Mouse (Mus musculus) limb, embryonic 11.5 days (tissue): ENCODE measurements at regions not wholly inside any gene's neighbourhood (a gene's known extent, or its start where the extent isn't known, plus 50 kb on each side); places are given as distances from the start of the nearest gene placed in this dataset.

Experiments used
- ATAC-seq: fragments of 200-750 bp; cut with Nextera tagmentation; 2 replicates; pipeline ENCODE4 v1.8.0; 2017; ENCODE audit warnings: low read depth; ENCODE audit not compliant: insufficient number of reproducible peaks, low FRiP score, low TSS enrichment
- DNase-seq: peaks from one replicate; pipeline ENCODE4 v3.0.0-alpha.2; 2015; ENCODE audit warnings: low spot score
- H3K27ac ChIP-seq: fragments of 300-500 bp; sonication (generic); replicated peaks from 2 replicates; pipeline ENCODE4 v1.5.1; 2014; ENCODE audit warnings: low read depth, mild to moderate bottlenecking, low read length
- H3K27me3 ChIP-seq: fragments of 300-500 bp; sonication (generic); 2 replicates; pipeline ENCODE4 v1.6.1; 2014; ENCODE audit warnings: mild to moderate bottlenecking, low read length, mixed read lengths; ENCODE audit not compliant: control insufficient read depth, insufficient read depth
- H3K36me3 ChIP-seq: fragments of 300-500 bp; sonication (generic); 2 replicates; pipeline ENCODE4 v1.6.1; 2014; ENCODE audit warnings: mild to moderate bottlenecking, low read length, moderate library complexity, mixed read lengths; ENCODE audit not compliant: control insufficient read depth, insufficient read depth
- H3K4me1 ChIP-seq: fragments of 300-500 bp; sonication (generic); 2 replicates; pipeline ENCODE4 v1.6.1; 2014; ENCODE audit warnings: low read length, mixed read lengths; ENCODE audit not compliant: control insufficient read depth, insufficient read depth
- H3K4me2 ChIP-seq: fragments of 300-500 bp; sonication (generic); 2 replicates; pipeline ENCODE4 v1.6.1; 2014; ENCODE audit warnings: low read depth, mild to moderate bottlenecking, moderate library complexity; ENCODE audit not compliant: severe bottlenecking
- H3K4me3 ChIP-seq: fragments of 300-500 bp; sonication (generic); 2 replicates; pipeline ENCODE4 v1.5.1; 2014; ENCODE audit warnings: low read depth, low read length
- H3K9ac ChIP-seq: fragments of 300-500 bp; sonication (generic); 2 replicates; pipeline ENCODE4 v1.6.1; 2014; ENCODE audit warnings: mild to moderate bottlenecking, low read length
- H3K9me3 ChIP-seq: fragments of 300-500 bp; sonication (generic); 2 replicates; pipeline ENCODE4 v1.6.1; 2016; ENCODE audit warnings: low read length; ENCODE audit not compliant: control insufficient read depth
- WGBS: fragments of 180-500 bp; shearing (Covaris S2); extraction: QIAGEN DNeasy Blood & Tissue Kit; methylation state at CpG from one replicate; pipeline ENCODE4 v1.1.7; 2014; 5-methylcytosine and 5-hydroxymethylcytosine counted together

- Histone ChIP-seq H3K36me3 (no peaks in the 10 kb centered on the region), H3K4me3 (no peak overlapping the region), H3K4me2 (no peak overlapping the region), H3K9me3 (no peaks in the 10 kb centered on the region), H3K9ac (no peak overlapping the region), H3K4me1 (no peaks in the 10 kb centered on the region), H3K27me3 (no peaks in the 10 kb centered on the region), H3K27ac (no peak overlapping the region)
- DNase-seq, result no peak
- ATAC-seq, result no peak
- WGBS, result 79% methylated on average over 4 of the region's 4 CpGs
Measured at GRCm38 (mm10) chr4:7112159-7112558, 1126.7 kb downstream of the Car8 start.

GRCm38 (mm10) chr4:7092957-7093356, 1145.9 kb downstream of the Car8 start:
- H3K9ac ChIP-seq, result no peak overlapping the region
- no peak overlapping the region for H3K4me2 ChIP-seq
- no peak for ATAC-seq
- no peak overlapping the region for H3K4me3 ChIP-seq
- DNase-seq, result no peak
- no peaks in the 10 kb centered on the region for H3K9me3 ChIP-seq
- H3K27ac ChIP-seq, result no peak overlapping the region
- H3K27me3 ChIP-seq, result no peaks in the 10 kb centered on the region
- 81% methylated on average over 7 of the region's 7 CpGs for WGBS
- no peaks in the 10 kb centered on the region for H3K4me1 ChIP-seq
- H3K36me3 ChIP-seq, result no peaks in the 10 kb centered on the region

GRCm38 (mm10) chr4:7091201-7091814, 1147.5 kb downstream of the Car8 start:
- Histone ChIP-seq H3K36me3 (no peaks in the 10 kb centered on the region), H3K4me2 (no peak overlapping the region), H3K4me1 (no peaks in the 10 kb centered on the region), H3K27ac (no peak overlapping the region), H3K27me3 (no peaks in the 10 kb centered on the region), H3K4me3 (no peak overlapping the region), H3K9me3 (no peaks in the 10 kb centered on the region), H3K9ac (no peak overlapping the region)
- ATAC-seq, result no peak
- DNase-seq, result no peak
